ENCODE assay signal across 12 mouse cellular contexts in the genomic region with DNA sequence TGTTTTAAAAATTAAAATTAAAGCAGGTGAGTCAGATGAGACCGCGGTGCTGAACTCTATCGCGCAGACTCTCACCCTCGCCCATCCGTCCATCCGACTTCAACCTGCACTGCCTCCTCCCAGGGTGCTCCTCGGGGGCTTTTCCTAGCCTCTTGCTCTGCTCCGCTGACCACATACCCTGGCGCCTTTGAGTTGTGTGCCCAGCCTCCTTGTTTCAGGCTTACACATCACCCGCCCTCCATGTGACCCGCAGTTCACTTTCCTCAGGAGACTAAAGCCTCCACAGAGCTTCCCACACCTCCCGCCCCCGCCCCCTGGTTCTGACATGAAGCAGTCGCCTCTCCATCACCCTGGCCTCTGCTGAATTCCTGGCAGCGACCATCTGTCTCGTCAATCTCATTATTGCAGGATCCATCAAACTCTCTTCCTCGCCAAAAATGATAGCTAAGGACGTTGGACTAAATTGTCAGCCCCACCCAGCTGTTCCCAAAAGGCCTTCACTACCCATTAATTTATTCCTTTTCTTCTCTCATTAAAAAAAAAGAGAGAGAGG.
DNase-seq lines count a peak whose midpoint lies in the region; ATAC-seq and TF ChIP-seq lines count a peak whose summit lies in the region.
"Had no signal": no experiment of that assay in that cellular context is flagged by ENCODE, and none has a peak within 500 bp of the region (broad histone marks: within the 10 kb centered on the region; RNA-seq: fewer than 3 reads in every experiment).

No protein-coding gene starts in this region.

- no peak for TF ChIP-seq CTCF in heart, adult 2 months (IDR thresholded peaks at IDR 0.05)

- TF ChIP-seq EP300 in heart, adult 2 months (IDR thresholded peaks at IDR 0.05; ENCODE audit: insufficient read depth, low read depth, low read length) = no peak

- peak; percentile 6 to 20 for DNase-seq in heart, adult 2 months
- DNase-seq in heart, postnatal 25 days (ENCODE audit: low spot score) = no peak
- peak; percentile 19 for DNase-seq in embryo, embryonic 9.5 days (ENCODE audit: extremely low spot score)
- DNase-seq in thymus, postnatal 4 days = no peak
- no peak for DNase-seq in cerebellum, postnatal 25 days
- DNase-seq: right cerebral cortex, postnatal 14 days had no signal

- H3K79me2 ChIP-seq in heart, adult 2 months (replicated peaks; ENCODE audit: control insufficient read depth, insufficient read depth, low read length) = no peaks in the 10 kb centered on the region

- no peaks in the 10 kb centered on the region for H3K9me3 ChIP-seq in hindbrain, embryonic 13.5 days
- H3K9me3 ChIP-seq in midbrain, embryonic 16.5 days (replicated peaks; ENCODE audit: control insufficient read depth, low read length, poor library complexity, severe bottlenecking) = no peaks in the 10 kb centered on the region
- H3K9me3 ChIP-seq: heart, embryonic 15.5 days had no signal

- no peak overlapping the region for H3K9ac ChIP-seq in heart, adult 2 months (ENCODE audit: low read depth, low read length)
- H3K9ac ChIP-seq in hindbrain, embryonic 13.5 days = no peak overlapping the region
- H3K9ac ChIP-seq in midbrain, embryonic 16.5 days (ENCODE audit: low read depth, low read length) = no peak overlapping the region
- H3K9ac ChIP-seq: heart, embryonic 15.5 days had no signal

- H3K36me3 ChIP-seq in heart, adult 2 months (ENCODE audit: control insufficient read depth, insufficient read depth, low read length) = no peaks in the 10 kb centered on the region
- no peaks in the 10 kb centered on the region for H3K36me3 ChIP-seq in hindbrain, embryonic 13.5 days
- H3K36me3 ChIP-seq in midbrain, embryonic 16.5 days (ENCODE audit: control insufficient read depth, insufficient read depth, low read length) = no peaks in the 10 kb centered on the region
- H3K36me3 ChIP-seq: heart, embryonic 15.5 days had no signal

- intact Hi-C loops in heart, adult 2 months (cut with DNase I) = no loop called here
- intact Hi-C loops in heart, postnatal 25 days (cut with DNase I) = no loop called here

- H3K27me3 ChIP-seq in heart, adult 2 months (ENCODE audit: control insufficient read depth, insufficient read depth, low read length) = no peaks in the 10 kb centered on the region
- H3K27me3 ChIP-seq in hindbrain, embryonic 13.5 days = no peaks in the 10 kb centered on the region
- H3K27me3 ChIP-seq in midbrain, embryonic 16.5 days (ENCODE audit: control insufficient read depth, insufficient read depth, low read depth, low read length) = no peaks in the 10 kb centered on the region

- H3K4me3 ChIP-seq in heart, adult 2 months = no peak overlapping the region
- no peak overlapping the region for H3K4me3 ChIP-seq in hindbrain, embryonic 13.5 days
- H3K4me3 ChIP-seq in midbrain, embryonic 16.5 days (ENCODE audit: low read depth, low read length) = no peak overlapping the region
- H3K4me3 ChIP-seq: erythroblast, embryonic 14.5 days; heart, embryonic 15.5 days had no signal

- 43% methylated on average over 19 of the region's 19 CpGs for WGBS in heart, adult 2 months
- WGBS in hindbrain, embryonic 13.5 days = 16% methylated on average over 19 of the region's 19 CpGs
- 19% methylated on average over 19 of the region's 19 CpGs for WGBS in midbrain, embryonic 16.5 days

- ATAC-seq in hindbrain, embryonic 13.5 days (ENCODE audit: low FRiP score) = 0 out of 2 replicates have a peak, but pooled peaks have one; percentile 17
- no peak for ATAC-seq in midbrain, embryonic 16.5 days
- ATAC-seq in granulocyte monocyte progenitor cell, adult 5-6 weeks (replicated peaks; ENCODE audit: poor library complexity, severe bottlenecking) = no peak
- ATAC-seq: CD4-positive, CD25-positive, alpha-beta regulatory T cell, adult 4 months had no signal

- TF ChIP-seq POLR2A in heart, adult 2 months (IDR thresholded peaks at IDR 0.05; ENCODE audit: insufficient read depth, low read depth, low read length) = no peak

- peak overlapping the region; percentile 37 for H3K4me2 ChIP-seq in hindbrain, embryonic 13.5 days
- H3K4me2 ChIP-seq in midbrain, embryonic 16.5 days (ENCODE audit: low read length) = peak overlapping the region; percentile 32
- H3K4me2 ChIP-seq: heart, embryonic 15.5 days had no signal

- H3K27ac ChIP-seq in heart, adult 2 months = no peak overlapping the region
- no peak overlapping the region for H3K27ac ChIP-seq in hindbrain, embryonic 13.5 days
- H3K27ac ChIP-seq in midbrain, embryonic 16.5 days (ENCODE audit: low read length) = no peak overlapping the region
- H3K27ac ChIP-seq: heart, embryonic 15.5 days had no signal

- H3K4me1 ChIP-seq in heart, adult 2 months (ENCODE audit: control insufficient read depth, insufficient read depth, low read length) = no peaks in the 10 kb centered on the region
- H3K4me1 ChIP-seq in hindbrain, embryonic 13.5 days (replicated peaks) = peaks cover 37% of the 10 kb centered on the region
- no peaks in the 10 kb centered on the region for H3K4me1 ChIP-seq in midbrain, embryonic 16.5 days (ENCODE audit: control insufficient read depth, insufficient read depth, low read length)

Comparison
In these comparisons a context has a peak if more than half of its experiments do, and no peak if none do; other contexts are left out.
1. DNase-seq: peak in heart, adult 2 months (2 of 2) and embryo, embryonic 9.5 days (single experiment); none in heart, postnatal 25 days (single experiment), thymus, postnatal 4 days (single experiment) and cerebellum, postnatal 25 days (0 of 2).